Mouse (Mus musculus): ENCODE measurements around the gene Coro1c. TPM values are rescaled to one million over a fixed set of nuclear protein-coding genes. Genes with fewer than 3 reads are reported as not detected.
A peak's percentile ranks its signal among the peaks of the same experiment; 100 is the strongest.

Coro1c gene
- total and polyA plus RNA-seq, 2 experiments from 2014 or later, result 149 to 151 TPM

DNA sequence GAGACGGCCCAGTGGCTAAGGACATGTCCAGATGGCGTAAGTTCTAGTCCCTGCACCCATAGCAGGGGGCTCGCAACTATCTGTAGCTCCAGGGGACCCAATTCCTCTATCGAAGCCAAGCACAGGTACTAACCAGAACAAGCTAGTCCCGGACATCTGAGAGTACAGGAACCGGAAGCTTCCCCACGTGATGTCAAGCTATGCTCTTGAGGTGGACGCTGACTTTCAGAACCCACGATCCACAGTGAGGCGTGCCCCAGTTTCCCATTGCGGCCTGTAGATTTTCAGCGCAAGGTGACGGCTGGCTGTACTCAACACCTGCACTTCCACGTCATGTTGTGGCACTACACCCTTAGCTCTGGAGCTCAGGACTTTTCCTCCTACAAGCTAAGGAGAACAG lies 27.4 kb downstream of the Coro1c start:
- TF ChIP-seq CTCF (IDR thresholded peaks at IDR 0.05; ENCODE audit: low read depth), result no peak
- peaks cover 23% of the 10 kb centered on the region for H3K4me1 ChIP-seq (ENCODE audit: insufficient read depth, low read length)
- H3K36me3 ChIP-seq (ENCODE audit: insufficient read depth, low read length), result peaks cover 25% of the 10 kb centered on the region; the same call in 1 of the 2 replicates
- no peak overlapping the region for H3K4me2 ChIP-seq (ENCODE audit: low read depth, low read length)
- no peak for ATAC-seq
- WGBS, result 91% methylated on average over 14 of the region's 14 CpGs
- no peak for DNase-seq (ENCODE audit: low spot score)
- H3K27ac ChIP-seq, result no peak overlapping the region
- no peaks in the 10 kb centered on the region for H3K9me3 ChIP-seq (ENCODE audit: low read length)
- no peak overlapping the region for H3K4me3 ChIP-seq (ENCODE audit: low read length)
- H3K9ac ChIP-seq (replicated peaks; ENCODE audit: low read length), result no peak overlapping the region
- H3K27me3 ChIP-seq (ENCODE audit: insufficient read depth, low read length), result no peaks in the 10 kb centered on the region

DNA sequence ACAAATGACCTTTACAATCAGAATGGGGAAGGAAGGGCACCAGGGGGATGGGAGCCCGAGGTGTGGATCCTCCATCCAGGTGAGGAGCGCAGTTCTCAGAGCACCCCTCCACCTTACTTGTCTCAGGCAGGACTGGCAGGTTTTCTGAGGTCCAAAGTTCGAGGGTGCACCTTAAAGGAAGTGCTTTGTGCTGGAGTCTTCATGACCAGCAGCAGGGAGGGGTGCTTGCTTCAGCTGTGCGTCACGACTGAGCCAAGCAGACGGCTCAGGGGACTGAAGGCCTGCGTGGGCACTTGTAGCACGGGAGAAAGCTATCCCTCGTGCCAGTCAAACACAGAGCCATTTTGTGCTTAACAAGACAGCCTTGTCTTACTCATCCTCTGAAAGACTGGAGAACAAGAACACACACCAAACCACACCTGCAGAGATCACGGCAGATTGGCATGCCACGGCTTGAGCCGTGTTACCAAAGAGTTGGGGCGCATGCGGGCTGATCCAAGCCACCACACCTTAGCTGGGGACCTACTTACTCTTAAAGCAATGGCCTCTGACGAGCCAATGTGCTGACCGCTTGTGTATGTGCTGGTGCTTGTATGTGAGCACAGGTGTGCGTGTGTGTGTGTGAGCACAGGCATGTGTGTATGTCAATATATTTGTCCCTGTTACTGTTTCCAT lies 29.5 kb downstream of the Coro1c start:
- Histone ChIP-seq H3K4me3 (ENCODE audit: low read length) (no peak overlapping the region), H3K4me2 (ENCODE audit: low read depth, low read length) (no peak overlapping the region), H3K27ac (no peak overlapping the region), H3K9ac (replicated peaks; ENCODE audit: low read length) (no peak overlapping the region), H3K27me3 (ENCODE audit: insufficient read depth, low read length) (no peaks in the 10 kb centered on the region), H3K36me3 (ENCODE audit: insufficient read depth, low read length) (peaks cover 25% of the 10 kb centered on the region; the same call in 1 of the 2 replicates), H3K9me3 (ENCODE audit: low read length) (no peaks in the 10 kb centered on the region), H3K4me1 (ENCODE audit: insufficient read depth, low read length) (peaks cover 23% of the 10 kb centered on the region)
- no peak for TF ChIP-seq CTCF (IDR thresholded peaks at IDR 0.05; ENCODE audit: low read depth)
- ATAC-seq, result no peak
- 89% methylated on average over 17 of the region's 17 CpGs for WGBS
- no peak for DNase-seq (ENCODE audit: low spot score)

DNA sequence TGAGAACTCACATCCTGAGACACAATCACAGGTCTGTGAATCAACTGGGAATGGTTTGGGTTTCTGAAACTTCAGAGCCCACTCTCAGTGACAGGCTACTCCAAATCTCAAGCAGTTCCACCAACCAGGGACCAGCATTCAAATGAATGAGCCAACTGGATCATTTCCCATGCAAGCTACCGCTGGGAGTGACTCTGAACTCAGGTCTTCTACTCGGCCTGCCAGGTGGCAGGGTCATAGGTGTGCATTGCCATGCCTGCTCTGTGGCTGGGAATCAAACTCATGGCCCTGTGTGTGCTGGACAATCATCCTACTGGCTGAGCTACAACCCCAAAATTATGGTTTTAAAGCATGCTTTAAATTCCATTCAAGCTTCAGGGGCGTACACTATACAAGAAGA lies 31.0 kb downstream of the Coro1c start:
- H3K4me2 ChIP-seq (ENCODE audit: low read depth, low read length), result no peak overlapping the region
- H3K4me1 ChIP-seq (ENCODE audit: insufficient read depth, low read length), result peaks cover 22% of the 10 kb centered on the region
- peaks cover 25% of the 10 kb centered on the region; the same call in 1 of the 2 replicates for H3K36me3 ChIP-seq (ENCODE audit: insufficient read depth, low read length)
- no peak overlapping the region for H3K9ac ChIP-seq (replicated peaks; ENCODE audit: low read length)
- H3K27ac ChIP-seq, result no peak overlapping the region
- 67% methylated on average over 3 of the region's 3 CpGs for WGBS
- no peak overlapping the region for H3K4me3 ChIP-seq (ENCODE audit: low read length)
- H3K9me3 ChIP-seq (ENCODE audit: low read length), result no peaks in the 10 kb centered on the region
- no peak for DNase-seq (ENCODE audit: low spot score)
- no peak for ATAC-seq
- H3K27me3 ChIP-seq (ENCODE audit: insufficient read depth, low read length), result no peaks in the 10 kb centered on the region
- TF ChIP-seq CTCF (IDR thresholded peaks at IDR 0.05; ENCODE audit: low read depth), result no peak

- H3K27me3 ChIP-seq (ENCODE audit: insufficient read depth, low read length), result no peaks in the 10 kb centered on the region
- H3K4me2 ChIP-seq (ENCODE audit: low read depth, low read length), result no peak overlapping the region
- H3K4me3 ChIP-seq (ENCODE audit: low read length), result no peak overlapping the region
- no peaks in the 10 kb centered on the region for H3K9me3 ChIP-seq (ENCODE audit: low read length)
- H3K27ac ChIP-seq, result no peak overlapping the region
- no peak overlapping the region for H3K9ac ChIP-seq (replicated peaks; ENCODE audit: low read length)
- peaks cover 31% of the 10 kb centered on the region for H3K4me1 ChIP-seq (ENCODE audit: insufficient read depth, low read length)
- ATAC-seq (no peak), DNase-seq (ENCODE audit: low spot score) (no peak)
- peaks cover 19% of the 10 kb centered on the region; the same call in 1 of the 2 replicates for H3K36me3 ChIP-seq (ENCODE audit: insufficient read depth, low read length)
- no peak for TF ChIP-seq CTCF (IDR thresholded peaks at IDR 0.05; ENCODE audit: low read depth)
- 85% methylated on average over 7 of the region's 7 CpGs for WGBS
These were observed 32.4 kb downstream of the Coro1c start for GRCm38 (mm10) chr5:113876176-113876575.

DNA sequence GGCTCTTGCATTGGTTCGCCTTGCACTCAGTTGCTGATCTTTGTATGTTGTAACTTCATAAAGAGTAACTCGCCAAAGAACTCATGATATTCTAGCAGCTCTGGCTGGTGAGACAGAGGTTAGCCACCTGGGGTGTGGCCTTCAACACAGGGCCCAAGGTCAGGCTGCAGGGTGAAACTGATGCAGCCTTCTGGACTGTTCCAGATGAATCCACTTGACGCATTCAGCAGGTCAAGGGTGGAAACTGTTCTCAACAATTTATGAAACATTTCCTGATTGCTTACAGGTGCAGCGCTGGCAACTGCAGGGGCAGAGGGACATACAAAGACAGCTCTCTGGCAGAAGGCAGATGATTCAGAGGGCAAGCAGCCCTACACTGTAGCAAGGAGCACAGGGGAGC lies 32.9 kb downstream of the Coro1c start:
- Histone ChIP-seq H3K27ac (no peak overlapping the region), H3K9me3 (ENCODE audit: low read length) (no peaks in the 10 kb centered on the region), H3K4me1 (ENCODE audit: insufficient read depth, low read length) (peaks cover 36% of the 10 kb centered on the region), H3K36me3 (ENCODE audit: insufficient read depth, low read length) (peaks cover 16% of the 10 kb centered on the region; the same call in 1 of the 2 replicates), H3K4me2 (ENCODE audit: low read depth, low read length) (no peak overlapping the region), H3K9ac (replicated peaks; ENCODE audit: low read length) (no peak overlapping the region), H3K27me3 (ENCODE audit: insufficient read depth, low read length) (no peaks in the 10 kb centered on the region), H3K4me3 (ENCODE audit: low read length) (no peak overlapping the region)
- WGBS, result 95% methylated on average over 4 of the region's 4 CpGs
- no peak for TF ChIP-seq CTCF (IDR thresholded peaks at IDR 0.05; ENCODE audit: low read depth)
- DNase-seq (ENCODE audit: low spot score) (no peak), ATAC-seq (no peak)

- H3K27me3 ChIP-seq (ENCODE audit: insufficient read depth, low read length), result no peaks in the 10 kb centered on the region
- DNase-seq (ENCODE audit: low spot score) (no peak), ATAC-seq (no peak)
- H3K9ac ChIP-seq (replicated peaks; ENCODE audit: low read length), result peak overlapping the region; percentile 33
- TF ChIP-seq CTCF (IDR thresholded peaks at IDR 0.05; ENCODE audit: low read depth), result no peak
- H3K36me3 ChIP-seq (ENCODE audit: insufficient read depth, low read length), result peaks cover 6% of the 10 kb centered on the region; the same call in 1 of the 2 replicates
- no peaks in the 10 kb centered on the region for H3K9me3 ChIP-seq (ENCODE audit: low read length)
- no peak overlapping the region for H3K4me3 ChIP-seq (ENCODE audit: low read length)
- 40% methylated on average over 19 of the region's 19 CpGs for WGBS
- peak overlapping the region; percentile 94 for H3K27ac ChIP-seq
- H3K4me2 ChIP-seq (ENCODE audit: low read depth, low read length), result peak overlapping the region; percentile 1; the same call in 1 of the 2 replicates
- peaks cover 45% of the 10 kb centered on the region for H3K4me1 ChIP-seq (ENCODE audit: insufficient read depth, low read length)
These were observed 34.2 kb downstream of the Coro1c start for GRCm38 (mm10) chr5:113874063-113875024.

Measured in hindbrain, postnatal 0 days (tissue).